Mouse (Mus musculus): ENCODE results near the gene Fam170b. TPM values are rescaled to one million over a fixed set of nuclear protein-coding genes. Genes with fewer than 3 reads are reported as not detected.

Gene Fam170b
- polyA plus RNA-seq (2014; fragmentation: Illumina TruSeq; extraction: RNeasy Lipid Tissue Mini Kit (QIAGEN cat#74804); ENCODE audit: insufficient read depth, low read depth, low replicate concordance) = not detected

DNA sequence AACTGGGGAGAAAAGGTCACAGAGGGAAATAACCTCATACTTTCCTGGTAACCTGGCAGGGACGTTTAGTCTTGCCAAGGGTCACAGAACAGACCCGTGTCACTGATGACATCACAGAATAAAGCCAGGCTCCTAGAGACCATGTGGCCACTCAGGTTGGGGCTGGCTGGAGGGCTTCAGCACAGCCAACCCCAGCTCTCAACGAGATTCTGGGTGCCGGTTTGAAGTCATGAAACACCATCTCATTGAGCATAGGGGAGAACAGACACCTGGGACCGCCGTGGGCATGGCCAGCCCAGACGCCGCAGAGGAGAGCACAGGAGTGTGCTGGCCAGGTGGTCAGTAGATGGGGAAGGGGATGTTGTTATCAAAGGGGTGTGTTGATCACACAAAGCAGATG lies at the start of gene Fam170b:
Gene Fam170b (plus strand): TSS at position 116 of the 400 bp plus-strand sequence.

DNA sequence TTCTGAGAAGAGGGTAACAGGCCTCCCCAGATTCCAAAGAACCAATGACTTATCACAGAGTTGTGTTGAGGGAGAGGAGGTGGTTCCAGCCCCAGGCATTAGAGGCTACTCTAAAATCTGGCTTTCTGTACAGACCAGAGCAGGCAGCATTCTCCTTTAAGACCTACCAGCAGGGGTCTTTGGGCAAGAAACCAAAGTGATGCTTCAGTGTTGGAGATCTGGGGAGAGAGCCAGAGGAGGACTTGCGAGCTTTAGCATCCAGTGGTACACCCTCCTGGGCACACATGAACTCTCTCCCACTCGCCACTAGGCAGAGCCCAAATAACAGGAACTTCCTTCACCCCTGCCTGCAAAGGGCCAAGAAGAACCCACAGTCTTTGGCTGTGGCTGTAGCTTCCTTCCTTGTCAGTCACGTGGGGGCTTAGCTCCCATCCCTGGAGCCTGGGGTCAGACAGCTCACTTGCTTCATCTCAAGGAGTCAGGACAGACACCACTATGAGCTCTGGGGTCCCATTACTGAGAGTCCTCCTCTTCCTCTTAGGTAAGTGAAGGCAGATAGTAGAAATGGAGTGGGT lies 48.1 kb upstream of the Fam170b start, which contains the start of gene Tmem273:
Gene Tmem273 (plus strand): TSS at position 408 of the 575 bp plus-strand sequence.

DNA sequence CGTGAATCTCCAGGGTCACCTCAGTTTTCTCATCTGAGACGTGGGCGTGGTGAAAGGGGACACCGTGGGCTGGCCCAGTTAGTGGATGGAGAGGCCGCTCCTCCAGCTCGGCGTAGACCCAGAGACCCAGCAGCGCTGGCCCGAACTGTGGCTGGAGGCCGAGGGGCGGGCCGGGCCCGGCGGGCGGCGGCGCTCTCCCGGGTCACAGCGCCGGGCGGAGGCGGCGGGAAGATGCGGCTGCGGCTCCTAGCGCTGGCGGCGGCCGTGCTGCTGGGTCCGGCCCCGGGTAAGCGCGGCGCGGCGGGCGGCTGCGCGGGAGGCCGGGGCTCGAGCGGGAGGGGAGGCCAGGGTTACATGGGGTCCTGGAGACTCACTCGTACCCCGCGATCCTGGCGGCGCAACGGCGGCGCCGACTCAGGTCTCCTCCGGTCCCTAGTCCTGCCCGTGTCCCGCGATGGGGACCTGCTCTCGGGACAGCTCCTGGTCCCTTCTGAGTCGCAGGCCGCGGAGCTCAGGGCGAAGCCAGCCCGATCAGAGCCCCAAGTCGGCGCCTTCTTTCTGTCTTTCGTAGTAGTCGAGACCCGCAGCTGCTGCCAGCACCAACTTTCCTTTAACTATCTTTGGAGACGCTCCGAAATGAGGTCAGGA lies 23.0 kb downstream of the Fam170b start, which contains the start of gene Vstm4:
Gene Vstm4 (plus strand): TSS at position 76 of the 648 bp plus-strand sequence.

Other genes starting within 250 kb of the Fam170b start
- not detected for gene Prrxl1, start 234.6 kb upstream of the Fam170b start, polyA plus RNA-seq (2014; fragmentation: Illumina TruSeq; extraction: RNeasy Lipid Tissue Mini Kit (QIAGEN cat#74804); ENCODE audit: insufficient read depth, low read depth, low replicate concordance)
- 0.23 TPM for gene 3425401B19Rik, start 148.7 kb upstream of the Fam170b start, polyA plus RNA-seq (2014; fragmentation: Illumina TruSeq; extraction: RNeasy Lipid Tissue Mini Kit (QIAGEN cat#74804); ENCODE audit: insufficient read depth, low read depth, low replicate concordance)
- 3.1 TPM for gene Tmem273, start 48.0 kb upstream of the Fam170b start, polyA plus RNA-seq (2014; fragmentation: Illumina TruSeq; extraction: RNeasy Lipid Tissue Mini Kit (QIAGEN cat#74804); ENCODE audit: insufficient read depth, low read depth, low replicate concordance)
- 18.7 TPM for gene Vstm4, start 22.8 kb downstream of the Fam170b start, polyA plus RNA-seq (2014; fragmentation: Illumina TruSeq; extraction: RNeasy Lipid Tissue Mini Kit (QIAGEN cat#74804); ENCODE audit: insufficient read depth, low read depth, low replicate concordance)
- 1.7 TPM for gene Lrrc18, start 157.4 kb downstream of the Fam170b start, polyA plus RNA-seq (2014; fragmentation: Illumina TruSeq; extraction: RNeasy Lipid Tissue Mini Kit (QIAGEN cat#74804); ENCODE audit: insufficient read depth, low read depth, low replicate concordance)

Data from lung, adult 10 weeks (tissue).